Mouse (Mus musculus) small intestine, adult 2 months (tissue): ENCODE measurements around the gene AI597479.

Source experiments
- CTCF ChIP-seq: fragments of 200-500 bp; IDR thresholded peaks from 2 replicates; pipeline ENCODE4 v1.5.1; 2012; ENCODE audit warnings: low read depth, mild to moderate bottlenecking, control low read depth, inconsistent platforms, low read length, moderate library complexity, mixed read lengths; ENCODE audit not compliant: insufficient replicate concordance, insufficient read length; ENCODE audit errors: extremely low read depth
- POLR2A ChIP-seq: fragments of 200-500 bp; IDR thresholded peaks from 2 replicates; pipeline ENCODE4 v1.6.1; 2012; ENCODE audit warnings: low read depth, mild to moderate bottlenecking, control low read depth, inconsistent platforms, low read length, moderate library complexity

GRCm38 (mm10) chr1:43074791-43075190 lies 23.7 kb upstream of the AI597479 start:
- no peak for TF ChIP-seq CTCF
- no peak for TF ChIP-seq POLR2A
